Mouse (Mus musculus): ENCODE results near the gene Arap1.

Arap1 gene

GRCm38 (mm10) chr7:101394569-101394968 is 46.7 kb downstream of the Arap1 start:
- DNase-seq (ENCODE audit: low spot score in 2 of 2), result no peak

DNA sequence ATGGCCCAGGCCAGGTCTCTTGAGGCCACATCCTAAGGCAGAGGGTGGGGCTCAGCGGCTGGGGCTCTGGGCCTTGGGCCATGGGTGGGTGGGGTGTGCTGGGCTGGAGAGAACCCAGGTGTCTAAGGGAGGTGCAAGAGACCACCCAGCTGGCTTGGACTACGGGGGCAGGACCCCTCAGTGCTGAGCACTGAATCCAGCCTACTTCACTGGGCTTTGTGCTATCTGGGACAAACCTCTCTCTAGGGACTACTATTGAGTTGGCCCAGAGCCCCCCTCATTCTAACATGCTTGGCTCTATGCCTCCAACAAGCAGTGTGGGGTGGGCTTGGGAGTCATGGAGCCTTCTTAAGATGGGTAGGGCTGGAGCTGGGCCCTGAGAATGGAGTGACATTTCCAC is 47.6 kb downstream of the Arap1 start:
- no peak for DNase-seq (ENCODE audit: low spot score in 2 of 2)

GRCm38 (mm10) chr7:101397175-101397574 is 49.3 kb downstream of the Arap1 start:
- DNase-seq (ENCODE audit: low spot score in 2 of 2), result no peak

DNA sequence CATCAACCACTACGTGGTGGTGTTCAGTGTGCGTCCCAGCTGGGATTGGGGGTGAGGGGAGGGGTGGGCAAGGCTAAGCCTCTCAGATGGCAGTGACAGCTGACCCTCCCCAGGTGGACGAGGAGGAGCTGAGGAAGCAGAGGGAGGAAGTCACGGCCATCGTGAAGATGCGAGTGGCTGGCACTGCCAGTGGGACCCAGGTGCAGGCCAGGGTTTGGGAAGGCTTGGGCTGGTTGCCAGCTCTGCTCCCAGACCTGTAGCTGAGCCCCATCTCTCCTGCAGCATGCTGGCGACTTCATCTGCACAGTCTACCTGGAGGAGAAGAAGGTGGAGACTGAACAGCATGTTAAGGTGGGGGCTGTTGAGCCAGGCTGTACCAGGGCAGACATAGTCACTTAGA is 53.6 kb downstream of the Arap1 start:
- no peak for DNase-seq (ENCODE audit: low spot score in 2 of 2)

- DNase-seq (ENCODE audit: low spot score in 2 of 2), result no peak
These were observed 56.0 kb downstream of the Arap1 start for GRCm38 (mm10) chr7:101403831-101404230.

DNA sequence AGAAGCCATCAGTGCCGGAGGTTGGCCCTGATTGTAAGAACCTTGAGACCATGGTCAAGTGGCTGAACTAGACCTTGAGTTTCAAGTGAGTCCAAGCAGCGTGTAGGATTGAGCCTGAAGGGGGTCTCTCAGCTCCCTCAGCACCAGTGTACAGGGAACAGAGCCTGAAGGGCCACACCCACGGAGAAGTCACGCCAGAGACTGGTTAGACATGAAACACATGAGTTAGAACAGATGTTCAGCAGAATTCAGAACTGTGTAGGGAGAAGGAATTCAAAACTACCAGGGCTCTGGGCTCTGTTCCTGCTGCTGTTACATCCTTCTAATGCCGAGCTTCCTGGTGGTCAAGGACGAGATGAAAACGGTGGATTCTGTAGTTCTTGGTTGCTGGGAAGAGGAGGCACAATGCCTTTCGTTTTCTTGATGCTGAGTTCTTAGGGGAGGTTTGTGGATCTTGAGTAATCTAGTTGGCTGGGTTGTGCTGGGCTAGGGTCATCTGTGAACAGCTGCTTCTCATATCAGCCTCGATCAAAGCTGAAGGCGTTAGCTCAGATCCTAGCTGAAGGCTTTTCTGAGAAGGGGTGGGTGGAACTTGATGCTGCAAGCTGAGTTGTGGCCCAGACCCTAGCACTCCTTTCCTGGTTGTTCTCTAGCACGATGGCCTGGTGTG is 62.5 kb downstream of the Arap1 start, which contains the start of gene Gm45837:
Gene Gm45837, plus strand, starts transcription at position 620 of the 670 bp plus-strand sequence.
- DNase-seq (ENCODE audit: low spot score in 2 of 2), result no peak

GRCm38 (mm10) chr7:101412796-101413195 is 64.9 kb downstream of the Arap1 start:
- peak; percentile 80 to 88 for DNase-seq (ENCODE audit: low spot score in 2 of 2)

GRCm38 (mm10) chr7:101414209-101414608 is 66.3 kb downstream of the Arap1 start:
- DNase-seq (ENCODE audit: low spot score in 2 of 2), result no peak

DNA sequence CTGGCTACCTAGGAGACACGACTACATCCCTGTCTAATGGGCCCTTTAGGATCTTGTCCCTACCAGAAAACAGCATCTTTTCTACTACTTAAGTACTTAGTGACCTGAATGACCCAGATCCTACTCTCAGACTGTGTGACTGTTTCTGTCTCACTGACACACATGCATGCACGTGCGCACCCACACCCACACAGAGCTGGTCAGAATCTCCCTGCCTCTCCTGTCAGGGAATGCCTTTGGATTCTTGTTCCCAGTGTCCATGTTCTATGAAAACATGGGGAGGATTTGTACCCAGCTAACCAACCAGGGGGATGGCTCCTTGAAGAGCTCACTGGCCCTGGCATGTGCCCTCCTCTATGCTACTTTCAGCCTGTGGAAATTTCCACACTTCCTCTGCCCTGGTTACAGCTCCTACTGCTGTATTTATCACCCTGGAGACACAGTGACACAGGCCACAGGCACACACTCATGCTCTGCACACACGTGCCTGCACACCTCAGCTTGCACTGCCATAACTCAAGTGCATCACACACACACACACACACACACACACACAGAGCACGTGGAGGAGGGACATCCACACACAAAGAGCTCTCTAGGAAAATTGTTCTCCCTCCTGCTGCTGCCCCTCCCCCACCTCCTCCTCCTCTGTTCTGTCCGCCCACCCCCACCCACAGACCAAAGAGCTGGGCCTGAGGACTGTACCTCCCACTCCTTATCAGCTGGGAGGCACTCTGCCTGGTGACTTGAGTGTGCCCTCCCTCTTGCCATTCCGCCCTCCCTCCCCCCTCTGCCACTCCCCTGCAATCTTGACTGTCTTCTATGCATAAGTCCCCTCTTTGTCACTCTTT is 67.0 kb downstream of the Arap1 start:
- no peak for DNase-seq (ENCODE audit: low spot score in 2 of 2)

DNA sequence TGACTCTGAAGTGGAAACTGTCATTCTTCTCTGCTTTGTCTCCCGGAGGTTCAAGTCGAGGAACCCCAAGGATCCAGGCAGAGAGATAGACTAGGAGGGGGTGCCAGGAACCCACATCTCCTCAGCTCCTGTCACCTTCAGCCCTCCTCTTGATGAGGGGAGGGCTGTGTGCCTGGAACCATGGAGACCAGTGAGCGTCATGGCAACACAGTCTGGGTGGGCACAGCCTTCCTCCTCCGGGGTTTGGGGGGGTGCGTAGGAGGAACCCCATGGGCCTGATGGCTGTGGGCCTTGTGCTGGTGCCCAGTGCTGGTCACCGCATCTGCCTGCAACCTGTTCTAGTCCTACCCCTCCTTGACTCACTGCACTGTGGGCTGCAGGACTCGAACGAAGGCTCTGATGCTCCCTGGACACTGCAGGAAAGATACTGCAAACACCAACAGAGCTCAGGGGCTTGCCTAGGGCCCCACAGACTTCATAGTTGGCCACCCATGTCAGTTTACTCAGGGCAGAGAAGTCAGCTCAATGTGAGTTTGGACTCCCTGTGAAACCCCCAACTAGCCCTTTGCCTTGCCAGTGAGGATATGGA is 67.7 kb downstream of the Arap1 start:
- DNase-seq (ENCODE audit: low spot score in 2 of 2), result no peak

DNA sequence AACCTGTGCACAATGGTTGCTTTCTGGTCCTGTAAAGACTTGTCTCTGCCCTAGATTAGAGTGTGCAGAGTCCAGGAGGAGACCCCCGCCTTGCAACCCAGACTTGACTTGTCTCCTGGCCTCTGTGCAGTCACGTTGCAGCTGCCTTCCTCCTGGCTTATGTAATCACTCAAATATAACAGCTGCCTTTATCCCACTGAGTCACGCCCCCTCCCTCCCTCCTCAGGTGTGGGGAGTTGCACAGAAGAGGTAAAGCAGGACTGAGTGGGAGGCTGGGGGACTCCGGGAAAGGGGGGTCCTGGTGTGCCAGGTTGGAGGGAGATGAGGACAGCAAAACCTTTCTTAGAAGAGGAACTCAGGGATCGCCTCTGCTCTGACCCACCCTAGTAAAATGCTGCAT is 68.5 kb downstream of the Arap1 start:
- DNase-seq (ENCODE audit: low spot score in 2 of 2), result no peak

DNA sequence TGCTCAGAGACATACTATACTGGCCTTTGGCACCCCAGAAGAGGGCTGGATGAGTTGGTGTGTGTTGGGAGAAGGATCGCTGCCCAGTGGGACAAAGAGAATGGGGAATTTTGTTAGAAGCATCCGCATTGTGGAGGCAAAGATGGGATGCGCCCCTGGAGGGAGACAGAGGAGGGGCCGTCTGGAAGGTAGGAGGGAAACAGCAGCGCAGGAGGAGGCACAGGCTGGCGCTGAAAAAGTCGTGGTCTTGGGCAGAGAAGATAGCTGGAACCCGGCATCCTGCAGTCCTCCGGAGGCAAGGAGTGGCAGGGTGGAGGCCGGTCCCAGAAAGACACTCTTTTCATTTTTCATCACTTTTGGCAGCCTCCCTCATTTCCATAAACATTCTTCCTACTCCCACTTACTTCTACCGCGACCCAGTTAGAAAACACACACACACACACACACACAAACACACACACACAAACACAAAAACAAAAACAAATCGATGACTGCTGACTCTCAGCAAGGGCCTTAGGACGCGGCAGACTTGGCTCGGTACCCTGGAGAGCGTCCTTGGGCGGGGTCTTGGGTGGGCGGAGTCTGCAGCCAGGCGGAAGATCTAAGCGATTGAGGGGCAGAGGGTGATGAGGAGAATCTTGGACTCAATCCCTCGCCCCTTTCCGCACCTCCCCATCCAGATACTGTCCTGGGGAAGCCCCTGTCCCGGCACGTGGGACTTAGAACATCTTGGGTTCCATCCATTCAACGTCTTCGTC is 71.3 kb downstream of the Arap1 start:
- DNase-seq (ENCODE audit: low spot score in 2 of 2), result no peak

DNA sequence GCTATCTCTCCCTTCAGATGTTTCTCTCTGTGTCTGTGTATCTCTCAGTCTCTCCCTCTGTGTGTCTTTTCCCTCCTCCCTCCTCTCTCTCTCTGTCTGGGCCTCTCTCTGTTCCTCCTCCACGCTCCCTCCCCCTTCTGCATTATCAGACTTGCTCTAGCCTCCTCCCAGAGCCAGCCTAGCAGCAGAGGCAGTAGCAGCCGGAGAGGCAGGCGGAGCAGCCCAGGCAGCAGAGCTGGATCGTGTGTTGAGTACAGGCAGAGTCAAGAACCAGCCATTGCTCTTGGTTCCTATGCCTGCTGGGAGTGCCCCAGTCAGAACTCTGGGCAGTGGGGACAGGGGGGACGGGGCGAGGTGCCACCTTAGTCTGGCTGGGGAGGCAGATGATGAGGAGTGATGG is 73.7 kb downstream of the Arap1 start, which contains the start of gene Pde2a:
Gene Pde2a, plus strand, starts transcription at position 163 of the 400 bp plus-strand sequence.
- DNase-seq (ENCODE audit: low spot score in 2 of 2), result no peak

GRCm38 (mm10) chr7:101422069-101422468 is 74.2 kb downstream of the Arap1 start:
- no peak for DNase-seq (ENCODE audit: low spot score in 2 of 2)

GRCm38 (mm10) chr7:101422646-101423045 is 74.8 kb downstream of the Arap1 start:
- DNase-seq (ENCODE audit: low spot score in 2 of 2), result no peak

DNA sequence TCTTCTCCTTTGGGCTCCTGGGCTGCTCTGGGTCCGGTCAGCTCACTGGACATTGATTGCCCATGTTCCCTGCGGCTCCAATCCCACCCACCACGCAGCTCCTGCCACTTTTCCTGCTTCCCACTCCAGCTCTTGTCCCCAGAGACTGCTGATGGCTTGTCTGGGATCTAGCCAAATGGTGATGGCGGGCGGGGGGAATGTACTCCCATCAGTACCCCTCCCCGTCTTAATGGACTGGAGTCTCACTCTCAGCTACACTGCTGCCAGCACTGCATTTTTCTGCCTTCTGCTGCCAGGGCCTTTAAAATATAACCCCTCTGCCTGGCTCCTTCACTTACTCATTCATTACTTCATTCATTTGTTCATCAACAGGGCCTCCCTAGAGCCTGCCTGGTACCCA is 76.1 kb downstream of the Arap1 start:
- no peak for DNase-seq (ENCODE audit: low spot score in 2 of 2)

DNA sequence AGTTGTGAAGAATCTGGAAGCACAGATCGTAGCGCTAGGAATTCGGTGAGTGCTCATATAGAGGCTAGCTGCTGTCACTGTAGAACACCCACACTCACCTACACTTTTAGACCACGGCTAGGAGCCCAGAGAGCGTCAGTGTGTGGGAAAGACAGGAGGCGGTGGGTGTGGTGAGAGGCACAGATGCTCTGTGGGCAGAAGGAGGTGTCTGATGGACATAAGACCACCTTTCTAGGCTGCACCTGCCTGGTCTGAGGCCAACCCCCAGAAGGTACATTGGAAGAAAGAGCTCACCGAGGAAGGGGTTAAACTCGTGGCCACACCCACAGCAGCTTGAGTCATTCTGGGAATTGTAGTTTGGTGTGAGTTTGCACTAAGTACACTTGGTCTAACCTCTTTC is 78.8 kb downstream of the Arap1 start:
- DNase-seq (ENCODE audit: low spot score in 2 of 2), result no peak

- DNase-seq (ENCODE audit: low spot score in 2 of 2), result peak; percentile 21 to 41
These were observed 79.9 kb downstream of the Arap1 start for GRCm38 (mm10) chr7:101427736-101428135.

DNA sequence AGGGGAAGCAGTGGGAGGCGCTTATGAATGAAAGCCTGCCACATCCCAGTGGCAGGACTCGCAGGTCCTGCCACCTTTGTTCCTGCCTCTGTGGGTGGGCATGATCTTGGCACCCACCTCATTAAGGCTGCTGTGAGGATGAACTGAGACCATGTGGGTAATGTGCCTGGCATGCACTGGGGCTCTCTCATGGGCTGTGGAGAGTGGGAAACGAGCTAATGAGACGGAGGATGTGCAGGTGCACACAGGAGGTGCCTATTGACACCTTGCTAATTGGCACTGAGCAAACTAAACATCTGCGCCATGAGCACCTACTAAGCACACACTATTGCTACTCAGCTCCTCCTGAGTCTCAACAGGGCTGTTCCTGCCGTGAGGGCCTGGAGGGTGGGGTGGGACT is 87.2 kb downstream of the Arap1 start:
- DNase-seq (ENCODE audit: low spot score in 2 of 2), result no peak

- no peak for DNase-seq (ENCODE audit: low spot score in 2 of 2)
These were observed 90.0 kb downstream of the Arap1 start for GRCm38 (mm10) chr7:101437876-101438275.

GRCm38 (mm10) chr7:101443093-101443492 is 95.2 kb downstream of the Arap1 start:
- DNase-seq (ENCODE audit: low spot score in 2 of 2), result no peak

DNA sequence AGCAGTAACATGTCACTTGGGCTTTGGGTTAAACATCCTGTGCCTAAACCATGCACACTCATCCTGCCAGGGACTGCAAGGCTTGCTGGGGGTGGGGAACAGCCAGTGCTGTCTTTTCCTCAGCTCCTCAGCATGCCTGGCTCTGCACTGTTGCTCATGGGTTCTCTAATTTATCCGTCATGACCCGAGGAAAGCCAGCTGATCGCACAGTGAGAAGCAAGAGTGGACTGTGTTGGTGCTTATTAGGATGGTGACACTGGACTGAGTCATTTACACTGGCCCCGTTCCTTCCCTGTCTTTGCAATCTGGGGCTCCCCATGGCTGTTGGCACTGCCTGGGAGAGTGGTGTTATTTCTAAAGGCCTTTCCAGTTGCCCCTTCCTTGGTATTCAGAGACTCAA is 96.3 kb downstream of the Arap1 start:
- no peak for DNase-seq (ENCODE audit: low spot score in 2 of 2)
